Mouse (Mus musculus) midbrain, embryonic 12.5 days (tissue): Measurements from ENCODE around the gene Tmem8. TPM values are rescaled to one million over a fixed set of nuclear protein-coding genes. Genes with fewer than 3 reads are reported as not detected.
"Not testable (repeated sequence)": the region's sequence is repeated elsewhere in the genome, so short reads cannot be mapped to it uniquely, and the experiment has no call there.

Source experiments
- ATAC-seq: fragments of 200-750 bp; cut with Nextera tagmentation; 2 replicates; pipeline ENCODE4 v1.8.0; 2017; ENCODE audit warnings: low read depth, moderate TSS enrichment, moderate library complexity; ENCODE audit not compliant: low FRiP score
- H3K27ac ChIP-seq: fragments of 300-500 bp; sonication (generic); replicated peaks from 2 replicates; pipeline ENCODE4 v1.5.1; 2016; ENCODE audit warnings: mild to moderate bottlenecking
- H3K27me3 ChIP-seq: fragments of 300-500 bp; sonication (generic); 2 replicates; pipeline ENCODE4 v1.6.1; 2016; ENCODE audit warnings: mild to moderate bottlenecking
- H3K36me3 ChIP-seq: fragments of 300-500 bp; sonication (generic); 2 replicates; pipeline ENCODE4 v1.6.1; 2016
- H3K4me1 ChIP-seq: fragments of 300-500 bp; sonication (generic); 2 replicates; pipeline ENCODE4 v1.6.1; 2016
- H3K4me2 ChIP-seq: fragments of 300-500 bp; sonication (generic); replicated peaks from 2 replicates; pipeline ENCODE4 v1.6.1; 2016; ENCODE audit warnings: mild to moderate bottlenecking, moderate library complexity
- H3K4me3 ChIP-seq: fragments of 300-500 bp; sonication (generic); 2 replicates; pipeline ENCODE4 v1.5.1; 2016; ENCODE audit warnings: mild to moderate bottlenecking
- H3K9ac ChIP-seq: fragments of 300-500 bp; sonication (generic); replicated peaks from 2 replicates; pipeline ENCODE4 v1.6.1; 2016; ENCODE audit warnings: mild to moderate bottlenecking, moderate library complexity
- H3K9me3 ChIP-seq: fragments of 300-500 bp; sonication (generic); 2 replicates; pipeline ENCODE4 v1.6.1; 2016; ENCODE audit warnings: mild to moderate bottlenecking
- WGBS: fragments of 180-500 bp; shearing (Covaris S2); methylation state at CpG from one replicate; pipeline ENCODE4 v1.1.7; 2016; 5-methylcytosine and 5-hydroxymethylcytosine counted together
- polyA plus RNA-seq: library from polyadenylated mRNA; unstranded; fragments of >200 nt; fragmentation: Nextera tagmentation; extraction: Ambion mirVana; gene quantifications from 2 replicates; pipeline ENCODE4 v1.2.1, GENCODE M21; 2016

Gene Tmem8
- polyA plus RNA-seq, 1 experiment from 2014 or later = 2.1 TPM

DNA sequence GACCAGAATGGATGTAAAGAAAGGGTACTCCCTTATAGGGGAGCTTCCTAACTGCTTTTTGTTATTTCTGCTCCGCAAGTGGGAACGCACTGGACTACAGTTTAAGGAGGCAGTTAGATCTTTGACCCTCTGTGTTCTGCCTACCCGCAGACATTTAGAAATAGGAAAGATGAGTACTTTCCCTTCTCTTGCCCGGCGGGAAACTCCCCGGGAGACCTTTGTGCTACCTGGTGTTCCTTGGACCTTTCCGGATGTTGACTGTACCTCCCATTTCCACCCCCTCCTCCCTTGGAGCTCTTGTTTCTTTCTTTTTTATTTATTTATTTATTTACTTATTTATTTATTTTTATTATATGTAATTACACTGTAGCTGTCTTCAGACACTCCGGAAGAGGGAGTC, 962 bp downstream of the Tmem8 start:
- H3K4me3 ChIP-seq = peak overlapping the region; percentile 88
- peaks cover 92% of the 10 kb centered on the region for H3K27me3 ChIP-seq
- H3K9ac ChIP-seq = peak overlapping the region; percentile 85; the same call in 1 of the 2 replicates
- H3K4me1 ChIP-seq = peaks cover 21% of the 10 kb centered on the region
- no peaks in the 10 kb centered on the region for H3K36me3 ChIP-seq
- no peak for ATAC-seq
- 14% methylated on average over 8 of the region's 8 CpGs for WGBS
- peak overlapping the region; percentile 97 for H3K4me2 ChIP-seq
- H3K27ac ChIP-seq = no peak overlapping the region
- no peaks in the 10 kb centered on the region for H3K9me3 ChIP-seq

DNA sequence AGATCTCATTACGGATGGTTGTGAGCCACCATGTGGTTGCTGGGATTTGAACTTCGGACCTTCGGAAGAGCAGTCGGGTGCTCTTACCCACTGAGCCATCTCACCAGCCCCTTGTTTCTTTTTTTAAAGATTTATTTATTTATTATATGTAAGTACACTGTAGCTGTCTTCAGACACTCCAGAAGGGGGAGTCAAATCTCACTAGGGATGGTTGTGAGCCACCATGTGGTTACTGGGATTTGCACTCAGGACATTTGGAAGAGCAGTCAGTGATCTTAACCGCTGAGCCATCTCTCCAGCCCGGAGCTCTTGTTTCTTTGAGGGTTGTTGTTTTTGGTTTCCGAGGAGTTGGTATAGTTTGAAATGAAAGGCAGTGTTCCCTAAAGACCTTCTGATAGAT, 1.4 kb downstream of the Tmem8 start:
- WGBS = 71% methylated on average over 7 of the region's 7 CpGs
- peaks cover 95% of the 10 kb centered on the region for H3K27me3 ChIP-seq
- H3K36me3 ChIP-seq = not testable (repeated sequence)

DNA sequence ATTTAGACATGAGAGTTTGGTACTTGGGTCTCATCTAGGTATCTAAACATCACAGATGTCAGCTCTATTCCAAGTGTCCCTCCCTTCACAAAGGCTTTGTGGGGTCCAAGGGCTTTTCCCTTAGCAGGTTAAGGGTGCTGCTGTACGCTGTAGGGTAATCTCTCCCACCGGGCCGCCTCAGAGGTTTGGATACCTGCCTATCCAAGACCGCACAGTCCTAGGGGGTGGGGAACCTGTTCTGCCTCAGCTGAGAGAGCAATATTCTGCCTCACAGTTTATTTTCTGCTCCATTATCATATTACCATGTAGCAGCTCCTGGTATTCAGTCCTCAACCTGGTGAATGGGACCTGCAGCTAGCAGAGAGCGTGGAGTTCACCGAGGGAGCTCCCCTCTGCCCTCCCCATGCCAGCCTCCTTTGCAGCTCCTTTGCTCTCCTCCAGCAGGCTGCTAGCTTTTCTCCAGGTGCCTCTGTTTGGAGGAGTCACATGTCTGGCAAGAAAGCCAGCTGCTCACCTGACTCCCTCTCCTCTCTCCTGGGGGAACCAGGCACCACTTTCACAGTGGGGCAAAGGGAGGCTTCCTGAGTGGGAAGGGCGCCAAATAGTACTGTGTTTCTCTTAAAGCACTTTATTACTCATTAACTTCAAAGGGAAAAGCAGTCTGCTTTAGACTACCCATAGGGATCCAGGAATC, 2.3 kb downstream of the Tmem8 start:
- peaks cover 97% of the 10 kb centered on the region for H3K27me3 ChIP-seq
- H3K9ac ChIP-seq = no peak overlapping the region
- H3K4me1 ChIP-seq = peaks cover 21% of the 10 kb centered on the region
- H3K4me2 ChIP-seq = no peak overlapping the region
- no peak for ATAC-seq
- H3K27ac ChIP-seq = no peak overlapping the region
- WGBS = 85% methylated on average over 7 of the region's 7 CpGs
- no peak overlapping the region for H3K4me3 ChIP-seq
- H3K9me3 ChIP-seq = no peaks in the 10 kb centered on the region
- H3K36me3 ChIP-seq = no peaks in the 10 kb centered on the region

More for the DNA sequence above, 1.4 kb downstream of the Tmem8 start:
- H3K4me3 ChIP-seq, ATAC-seq, H3K27ac ChIP-seq, H3K4me2 ChIP-seq, H3K9ac ChIP-seq, H3K9me3 ChIP-seq: not testable (repeated sequence)
- H3K4me1 ChIP-seq = peaks cover 21% of the 10 kb centered on the region

DNA sequence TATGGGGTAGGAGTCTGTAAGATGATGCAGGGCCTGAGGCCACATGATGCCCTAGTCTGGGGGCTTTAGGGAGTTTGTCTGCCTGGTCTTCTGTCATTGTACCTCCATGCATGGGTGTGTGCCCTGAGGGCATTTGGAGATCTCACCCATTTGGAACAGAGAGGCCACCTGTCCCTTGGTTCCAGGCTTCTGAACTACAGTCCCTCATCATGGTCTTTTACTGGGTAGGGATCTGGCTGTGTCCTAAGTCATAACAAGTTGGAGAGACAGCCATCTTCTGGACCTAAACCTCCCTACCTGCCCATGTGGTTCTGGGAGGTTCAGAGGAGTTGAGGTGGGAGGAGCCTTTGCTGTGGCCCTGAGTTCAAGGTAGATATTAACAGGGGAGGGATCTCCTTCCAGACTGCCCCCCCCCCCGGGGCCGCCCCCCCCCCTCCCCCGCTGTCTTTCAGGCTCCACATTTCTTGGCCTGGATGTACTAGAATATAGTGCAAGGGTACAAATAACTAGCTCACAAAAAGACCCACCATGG, 2.9 kb downstream of the Tmem8 start:
- ATAC-seq = no peak
- no peaks in the 10 kb centered on the region for H3K36me3 ChIP-seq
- WGBS = 52% methylated on average over 3 of the region's 3 CpGs
- no peak overlapping the region for H3K4me2 ChIP-seq
- peaks cover 15% of the 10 kb centered on the region for H3K4me1 ChIP-seq
- no peaks in the 10 kb centered on the region for H3K9me3 ChIP-seq
- H3K4me3 ChIP-seq = no peak overlapping the region
- peaks cover 97% of the 10 kb centered on the region for H3K27me3 ChIP-seq
- no peak overlapping the region for H3K9ac ChIP-seq
- no peak overlapping the region for H3K27ac ChIP-seq

DNA sequence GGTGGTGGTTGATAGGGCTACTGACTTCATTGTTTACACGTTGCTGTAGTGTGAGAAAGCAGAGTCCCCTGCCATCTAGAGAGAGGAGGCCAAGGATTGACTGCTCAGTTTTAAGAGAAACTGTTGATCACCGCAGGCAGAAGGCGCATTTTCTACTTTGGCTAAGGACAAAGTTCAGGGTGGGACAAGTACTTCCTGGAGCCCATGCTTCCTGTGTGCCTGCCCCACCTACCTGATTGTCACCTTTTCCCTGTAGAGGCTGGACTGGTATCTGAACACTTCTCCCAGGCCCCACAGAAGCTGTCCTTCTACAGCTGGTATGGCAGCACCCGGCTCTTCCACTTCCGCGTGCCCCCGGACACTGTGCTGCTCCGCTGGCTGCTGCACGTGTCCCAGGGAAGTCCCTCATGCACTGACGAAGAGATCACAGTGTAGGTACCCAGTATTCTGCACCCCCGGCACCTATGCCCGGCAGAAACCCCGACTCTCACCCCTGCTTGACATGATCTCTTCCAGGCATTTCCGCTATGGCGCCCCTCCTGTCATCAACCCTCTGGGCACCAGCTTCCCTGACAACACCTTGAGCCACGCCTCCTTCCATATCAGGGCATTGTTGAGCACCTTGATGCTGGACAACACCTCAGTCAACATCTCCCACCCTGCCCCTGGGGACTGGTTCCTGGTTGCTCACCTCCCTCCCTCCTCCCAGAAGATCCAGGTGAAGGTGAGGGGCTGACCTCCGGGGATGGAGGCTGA, 3.6 kb downstream of the Tmem8 start:
- peaks cover 12% of the 10 kb centered on the region for H3K4me1 ChIP-seq
- ATAC-seq = no peak
- no peak overlapping the region for H3K4me2 ChIP-seq
- H3K36me3 ChIP-seq = no peaks in the 10 kb centered on the region
- 87% methylated on average over 17 of the region's 17 CpGs for WGBS
- peaks cover 95% of the 10 kb centered on the region for H3K27me3 ChIP-seq
- H3K4me3 ChIP-seq = no peak overlapping the region
- H3K9ac ChIP-seq = no peak overlapping the region
- no peak overlapping the region for H3K27ac ChIP-seq
- H3K9me3 ChIP-seq = no peaks in the 10 kb centered on the region

DNA sequence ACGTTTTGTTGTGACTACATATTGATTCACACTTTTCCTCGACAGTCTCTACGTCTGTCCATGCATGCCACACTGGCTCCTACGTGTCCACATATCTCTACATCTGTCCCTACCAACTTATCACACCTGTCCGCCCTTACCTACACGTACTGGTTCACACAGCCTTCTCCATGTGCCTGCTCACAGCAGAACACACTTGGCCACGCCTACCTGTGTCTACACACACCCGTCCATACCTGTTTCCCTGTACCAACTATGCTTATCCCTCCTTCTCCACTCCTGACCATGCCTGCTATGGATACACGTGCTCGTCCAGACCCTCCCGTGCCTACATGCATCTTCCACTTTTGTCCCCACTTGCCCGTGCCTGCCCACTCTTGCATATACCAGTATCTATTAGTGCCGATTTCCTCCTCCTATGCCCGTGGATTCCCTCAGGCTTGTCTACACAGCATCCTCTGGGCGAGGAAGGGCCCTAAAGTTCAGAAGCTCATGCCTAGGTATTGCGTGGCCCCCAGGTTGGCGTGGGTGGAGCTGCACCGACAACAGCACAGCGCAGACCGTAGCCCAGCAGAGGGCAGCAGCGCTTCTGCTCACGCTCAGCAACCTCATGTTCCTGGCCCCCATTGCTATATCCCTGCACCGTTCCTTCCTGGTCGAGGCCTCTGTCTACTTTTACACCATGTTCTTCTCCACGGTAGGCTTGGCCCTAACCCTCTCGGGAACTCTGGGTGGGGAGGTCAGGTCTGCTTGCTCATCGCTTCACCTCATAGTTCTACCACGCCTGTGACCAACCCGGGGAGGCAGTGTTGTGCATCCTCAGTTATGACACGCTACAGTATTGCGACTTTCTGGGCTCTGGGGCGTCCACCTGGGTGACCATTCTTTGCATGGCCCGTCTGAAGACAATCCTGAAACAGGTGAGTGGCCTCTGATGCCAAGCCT, 6.9 kb downstream of the Tmem8 start:
- peaks cover 17% of the 10 kb centered on the region for H3K4me1 ChIP-seq
- H3K36me3 ChIP-seq = peaks cover 2% of the 10 kb centered on the region; the same call in 1 of the 2 replicates
- H3K9ac ChIP-seq = no peak overlapping the region
- ATAC-seq = no peak; the same call in 1 of the 2 replicates
- no peak overlapping the region for H3K4me2 ChIP-seq
- no peaks in the 10 kb centered on the region for H3K9me3 ChIP-seq
- H3K27me3 ChIP-seq = peaks cover 61% of the 10 kb centered on the region
- 49% methylated on average over 33 of the region's 33 CpGs for WGBS
- H3K27ac ChIP-seq = no peak overlapping the region
- H3K4me3 ChIP-seq = no peak overlapping the region

DNA sequence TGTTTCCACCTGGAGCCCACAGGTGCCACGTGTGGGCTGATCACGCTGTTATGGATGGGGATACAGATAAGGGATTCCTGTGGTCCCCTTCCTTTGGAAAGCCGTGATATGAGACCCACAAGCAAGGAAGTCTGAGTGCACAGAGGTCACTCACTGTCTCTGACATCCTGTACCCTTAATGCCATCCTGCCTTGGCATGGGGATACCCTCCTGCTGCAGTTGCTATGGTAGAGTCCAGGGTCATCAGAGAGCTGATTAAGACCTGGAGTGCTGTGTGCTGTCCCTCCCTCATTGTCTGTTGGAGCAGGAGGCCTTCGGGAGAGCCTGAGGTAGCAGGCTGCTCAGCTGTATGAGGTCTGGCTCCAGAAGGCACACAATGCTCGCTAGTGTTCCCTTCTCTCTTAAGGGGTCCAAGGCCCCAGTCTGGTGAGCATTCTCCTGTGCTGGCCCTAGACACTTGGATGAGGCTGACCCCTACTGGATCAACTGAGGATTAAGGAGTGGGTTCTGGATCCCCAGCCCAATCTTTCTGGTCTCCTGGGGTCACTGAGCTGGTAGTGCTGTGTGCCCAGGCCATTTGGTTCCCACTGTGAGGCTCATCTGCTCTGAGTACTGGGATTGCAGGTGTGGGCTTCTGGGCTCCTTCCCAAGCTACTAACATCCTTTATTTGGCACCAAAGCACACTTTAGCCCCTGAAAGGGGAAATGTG, 9.5 kb downstream of the Tmem8 start:
- ATAC-seq = 0 out of 2 replicates have a peak, but pooled peaks have one; percentile 14
- Histone ChIP-seq H3K4me2 (no peak overlapping the region), H3K36me3 (peaks cover 28% of the 10 kb centered on the region), H3K4me3 (no peak overlapping the region), H3K9me3 (no peaks in the 10 kb centered on the region), H3K4me1 (peaks cover 20% of the 10 kb centered on the region), H3K27me3 (peaks cover 50% of the 10 kb centered on the region), H3K27ac (no peak overlapping the region), H3K9ac (no peak overlapping the region)
- 61% methylated on average over 5 of the region's 5 CpGs for WGBS

DNA sequence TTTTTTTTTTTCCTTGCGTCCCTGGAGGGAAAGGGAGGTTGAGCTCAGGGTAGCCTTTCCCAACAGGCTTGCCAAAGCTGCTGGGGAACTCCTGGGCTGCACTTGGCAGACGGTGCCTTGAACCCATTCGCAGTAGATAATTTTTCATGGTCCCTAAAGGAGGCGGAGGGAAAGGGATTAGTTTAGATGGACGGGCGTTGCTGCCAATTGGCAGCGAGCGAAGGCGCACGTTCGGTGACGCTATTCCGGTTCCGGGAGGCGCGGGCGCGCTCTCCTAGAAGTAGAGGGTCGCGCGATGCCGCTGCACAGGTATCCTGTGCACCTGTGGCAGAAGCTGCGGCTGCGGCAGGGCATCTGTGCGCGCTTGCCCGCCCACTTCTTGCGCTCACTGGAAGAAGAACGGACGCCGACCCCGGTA, 10.2 kb downstream of the Tmem8 start, which contains the start of gene Mrpl28:
Gene Mrpl28, plus strand, starts transcription at position 234 of the 418 bp plus-strand sequence.
- Histone ChIP-seq H3K4me1 (peaks cover 20% of the 10 kb centered on the region), H3K27ac (no peak within 1 kb of the TSS), H3K4me2 (peak within 1 kb of the TSS; percentile 86), H3K9me3 (no peaks in the 10 kb centered on the region), H3K27me3 (peaks cover 49% of the 10 kb centered on the region), H3K36me3 (peaks cover 34% of the 10 kb centered on the region), H3K4me3 (peak within 1 kb of the TSS; percentile 77), H3K9ac (peak within 1 kb of the TSS; percentile 73)
- ATAC-seq = peak; percentile 86
- under 1% methylated on average over 32 of the region's 32 CpGs for WGBS

DNA sequence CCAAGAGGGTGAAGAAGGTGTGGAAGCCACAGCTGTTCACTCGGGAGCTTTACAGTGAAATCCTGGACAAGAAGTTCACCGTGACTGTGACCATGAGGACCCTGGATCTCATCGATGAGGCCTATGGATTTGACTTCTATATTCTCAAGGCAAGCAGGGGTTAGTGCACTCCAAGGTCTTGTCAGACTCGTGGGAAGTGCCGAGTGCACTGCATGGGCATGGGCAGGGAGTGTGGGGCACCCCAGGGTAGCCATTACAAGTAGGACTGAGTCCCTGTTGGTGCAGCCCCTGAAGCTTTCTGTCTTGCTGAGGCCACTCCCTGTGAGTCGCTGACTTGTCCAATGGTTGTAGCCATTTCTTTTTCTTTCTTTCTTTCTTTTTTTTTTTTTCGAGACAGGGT, 11.5 kb downstream of the Tmem8 start:
- H3K4me3 ChIP-seq = peak overlapping the region; percentile 77
- H3K27ac ChIP-seq = no peak overlapping the region
- 92% methylated on average over 7 of the region's 7 CpGs for WGBS
- peaks cover 48% of the 10 kb centered on the region for H3K27me3 ChIP-seq
- peaks cover 47% of the 10 kb centered on the region for H3K36me3 ChIP-seq
- peak overlapping the region; percentile 73; the same call in 1 of the 2 replicates for H3K9ac ChIP-seq
- H3K4me1 ChIP-seq = peaks cover 20% of the 10 kb centered on the region
- peak overlapping the region; percentile 86 for H3K4me2 ChIP-seq
- no peak for ATAC-seq
- H3K9me3 ChIP-seq = no peaks in the 10 kb centered on the region

DNA sequence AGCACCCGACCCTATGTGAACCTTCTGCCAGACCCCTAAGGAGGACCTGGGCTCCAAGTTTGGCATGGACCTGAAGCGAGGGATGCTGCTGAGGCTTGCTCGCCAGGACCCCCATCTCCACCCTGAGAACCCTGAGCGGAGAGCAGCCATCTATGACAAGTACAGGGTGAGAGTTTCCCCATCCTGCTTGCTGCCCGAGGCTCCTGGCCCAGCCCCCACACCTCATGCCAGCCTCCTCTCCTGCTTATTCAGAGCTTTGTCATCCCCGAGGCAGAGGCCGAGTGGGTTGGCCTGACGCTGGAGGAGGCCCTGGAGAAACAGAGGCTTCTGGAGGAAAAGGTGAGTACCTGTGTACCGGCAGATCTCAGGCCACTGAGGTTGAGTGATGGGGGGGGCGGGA, 12.1 kb downstream of the Tmem8 start:
- peaks cover 54% of the 10 kb centered on the region for H3K36me3 ChIP-seq

More for the DNA sequence above, 12.1 kb downstream of the Tmem8 start:
- WGBS = 95% methylated on average over 10 of the region's 10 CpGs
- Histone ChIP-seq H3K27me3 (peaks cover 50% of the 10 kb centered on the region), H3K9me3 (no peaks in the 10 kb centered on the region), H3K4me3 (no peak overlapping the region), H3K4me2 (no peak overlapping the region), H3K9ac (no peak overlapping the region), H3K4me1 (peaks cover 20% of the 10 kb centered on the region), H3K27ac (no peak overlapping the region)
- ATAC-seq = no peak
